Mouse (Mus musculus): ENCODE data around the gene Pde9a. TPM values are rescaled to one million over a fixed set of nuclear protein-coding genes. Genes with fewer than 3 reads are reported as not detected.
"Not testable (repeated sequence)": the region's sequence is repeated elsewhere in the genome, so short reads cannot be mapped to it uniquely, and the experiment has no call there.

Pde9a gene
- total RNA-seq (2021) = 10 to 100 TPM in 1 of 2 experiments, 1 to 10 TPM in 1; 6.3 to 12.6 TPM
- long read RNA-seq, experiment 1, partial matches to known transcripts = 0 of 2 reads
- long read RNA-seq, experiment 1, other reads (novel, unspliced or antisense) = 2 of 2 reads
- long read RNA-seq, experiment 2, transcript Pde9a-201 (19 exons, 2,089 nt) = major isoform, 5 of 15 reads
- long read RNA-seq, experiment 2, partial matches to known transcripts = 2 of 15 reads
- long read RNA-seq, experiment 2, other reads (novel, unspliced or antisense) = 6 of 15 reads

DNA sequence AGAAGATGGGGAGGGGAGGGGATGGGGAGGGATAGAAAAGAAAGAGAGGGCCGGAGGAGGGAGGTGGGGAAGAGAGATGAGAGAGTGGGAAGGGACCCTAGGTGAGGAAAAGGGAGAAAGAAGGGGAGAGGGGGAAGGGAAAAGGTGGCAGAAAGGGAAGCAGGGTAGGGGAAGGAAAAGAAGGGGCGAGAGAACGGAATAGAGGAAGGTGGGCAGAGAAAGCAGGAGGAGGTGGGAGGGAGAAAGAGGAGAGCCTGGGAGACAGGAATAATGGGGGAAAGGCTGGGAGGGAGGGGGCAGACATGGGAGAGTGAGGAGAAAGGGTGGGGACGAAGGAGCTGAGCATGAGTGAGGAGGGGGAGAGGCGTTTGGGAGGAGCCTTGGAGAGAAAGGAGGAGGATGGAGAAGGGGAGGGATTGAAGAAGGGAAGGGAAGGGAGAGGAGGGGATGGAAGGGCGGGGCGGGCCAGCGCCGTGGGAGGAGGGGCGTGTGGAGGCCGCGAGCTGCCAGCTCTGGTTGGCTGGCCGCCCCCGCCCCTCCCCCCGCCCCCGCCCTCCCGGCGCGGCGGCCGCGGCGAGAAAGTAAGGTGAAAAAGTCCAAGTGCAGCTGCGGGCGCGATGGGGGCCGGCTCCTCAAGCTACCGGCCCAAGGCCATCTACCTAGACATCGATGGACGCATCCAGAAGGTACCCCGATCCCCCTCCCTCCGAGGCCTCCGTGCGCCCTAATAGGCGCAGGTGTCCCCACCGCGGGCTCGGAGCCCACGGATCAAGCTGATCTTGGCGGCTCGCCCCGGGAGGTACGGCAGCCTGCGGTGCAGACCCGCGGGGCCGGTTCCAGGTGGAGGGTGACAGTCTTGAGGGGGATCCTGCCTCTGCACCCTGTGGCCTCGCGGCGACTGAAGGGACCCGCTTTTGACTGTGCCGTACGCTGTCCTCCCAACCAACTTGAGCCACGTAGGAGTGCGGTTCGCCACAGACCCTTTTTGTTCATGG is at the start of gene Pde9a:
Pde9a (plus strand) TSS at position 540 of the 995 bp plus-strand sequence.
- peak; percentile 30 to 32 for DNase-seq (ENCODE audit: low spot score in 2 of 2)

DNA sequence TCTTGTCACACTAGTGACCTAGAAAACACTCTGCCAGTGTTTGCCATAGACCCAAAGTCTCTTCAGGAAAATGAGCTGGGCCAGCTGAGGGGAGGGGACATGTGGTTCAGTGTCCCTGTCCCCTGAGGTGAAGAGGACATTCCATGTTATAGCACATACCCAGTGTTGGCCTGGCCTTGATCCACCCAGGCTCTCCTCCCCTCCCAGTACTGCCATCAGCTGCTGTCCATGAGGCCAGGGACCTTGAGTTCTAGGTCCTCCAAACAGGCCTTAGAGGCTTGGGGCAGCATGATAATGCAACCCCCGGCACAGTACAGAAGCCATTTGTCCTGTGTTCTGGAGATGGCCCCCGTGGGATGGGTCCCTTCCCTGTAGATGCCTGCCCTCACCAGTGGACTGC is 46.2 kb upstream of the Pde9a start:
- no peak for DNase-seq (ENCODE audit: low spot score in 2 of 2)

DNA sequence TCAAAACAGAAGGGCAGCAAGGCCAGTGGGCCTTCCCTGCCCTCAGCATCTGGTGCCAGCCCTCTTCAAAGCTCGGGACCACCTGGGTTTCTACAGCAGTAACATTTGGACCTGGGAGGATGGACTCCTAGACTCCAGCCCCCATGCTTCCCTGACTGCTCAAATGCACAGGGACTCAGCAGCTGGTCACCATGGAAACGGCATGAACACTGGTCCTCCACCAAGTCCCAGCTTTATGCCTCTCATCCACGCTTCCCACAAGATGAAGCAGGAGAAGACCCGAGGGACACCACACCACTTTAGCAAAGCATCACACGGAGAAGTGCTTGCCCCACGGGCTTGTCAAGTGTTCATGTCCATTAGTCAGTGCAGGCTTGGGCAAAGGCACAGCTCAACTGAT is 43.8 kb upstream of the Pde9a start:
- no peak for DNase-seq (ENCODE audit: low spot score in 2 of 2)

DNA sequence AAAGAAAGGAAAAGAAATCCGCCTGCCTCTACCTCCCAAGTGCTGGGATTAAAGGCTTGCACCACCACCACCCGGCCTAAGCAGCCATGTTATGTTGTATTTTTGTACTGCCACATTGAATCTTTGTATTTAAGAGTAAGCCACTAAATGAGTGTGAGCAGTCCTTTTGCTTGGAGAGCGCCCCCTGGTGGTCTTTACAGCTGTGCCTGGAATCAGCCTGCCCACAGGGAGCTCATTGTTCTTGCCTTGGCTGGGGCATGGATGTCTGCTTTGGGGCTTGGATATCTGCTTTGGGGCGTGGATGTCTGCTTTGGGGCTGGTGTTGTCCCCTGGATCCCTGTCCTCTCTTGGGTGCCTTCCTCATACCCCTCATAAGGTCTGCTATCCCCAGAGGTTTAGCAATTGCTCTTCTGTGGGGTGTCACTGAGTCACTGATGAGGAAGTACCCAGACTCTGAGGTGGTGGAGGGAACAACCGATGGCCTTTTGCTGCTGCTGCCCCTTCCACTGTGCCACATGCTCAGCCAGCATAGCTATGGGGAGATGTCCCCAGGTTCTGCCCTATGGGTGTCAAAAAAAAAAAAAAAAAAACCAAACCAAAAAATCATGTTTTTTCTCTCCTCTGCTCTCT is 41.7 kb upstream of the Pde9a start:
- peak; percentile 28 to 60 for DNase-seq (ENCODE audit: low spot score in 2 of 2)

DNA sequence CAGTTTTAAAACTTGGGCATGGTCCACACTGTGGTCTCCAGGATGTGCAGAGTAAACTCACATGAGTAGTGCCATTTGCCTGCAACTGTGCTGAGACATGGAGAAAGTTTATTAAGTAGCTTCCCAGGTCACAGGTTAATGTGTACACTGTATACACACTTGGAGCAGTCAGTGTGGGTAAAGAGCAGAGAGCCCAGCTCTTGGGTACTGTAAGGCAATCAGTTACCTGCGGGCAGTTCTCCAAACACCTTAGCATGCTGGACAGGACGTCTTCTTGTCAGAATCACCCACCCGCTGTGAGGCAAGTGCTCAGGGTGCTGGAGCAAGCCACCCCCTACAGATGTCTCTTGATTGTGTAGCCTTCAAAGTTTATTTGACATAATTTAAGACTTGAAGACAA is 41.2 kb upstream of the Pde9a start:
- no peak for DNase-seq (ENCODE audit: low spot score in 2 of 2)

DNA sequence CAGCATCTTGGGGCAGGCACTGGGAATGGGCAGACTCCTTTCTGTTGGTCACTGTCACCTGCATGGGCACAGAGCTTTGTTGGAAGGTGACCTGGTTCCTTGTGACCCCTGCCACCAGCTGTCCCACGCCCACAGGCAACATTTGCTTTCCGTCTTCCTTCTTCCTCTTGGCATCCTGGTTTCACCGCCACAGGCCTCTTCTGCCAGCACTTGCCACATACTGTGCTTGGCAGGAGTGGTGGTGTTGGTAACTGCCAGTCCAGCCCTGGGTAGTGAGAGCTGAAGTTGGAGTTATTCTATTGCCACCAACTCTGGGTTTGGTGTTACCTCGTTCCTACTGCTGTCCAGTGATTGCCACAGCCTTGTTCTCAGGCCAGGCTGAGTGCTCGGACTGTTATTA is 37.9 kb upstream of the Pde9a start:
- DNase-seq (ENCODE audit: low spot score in 2 of 2) = no peak

DNA sequence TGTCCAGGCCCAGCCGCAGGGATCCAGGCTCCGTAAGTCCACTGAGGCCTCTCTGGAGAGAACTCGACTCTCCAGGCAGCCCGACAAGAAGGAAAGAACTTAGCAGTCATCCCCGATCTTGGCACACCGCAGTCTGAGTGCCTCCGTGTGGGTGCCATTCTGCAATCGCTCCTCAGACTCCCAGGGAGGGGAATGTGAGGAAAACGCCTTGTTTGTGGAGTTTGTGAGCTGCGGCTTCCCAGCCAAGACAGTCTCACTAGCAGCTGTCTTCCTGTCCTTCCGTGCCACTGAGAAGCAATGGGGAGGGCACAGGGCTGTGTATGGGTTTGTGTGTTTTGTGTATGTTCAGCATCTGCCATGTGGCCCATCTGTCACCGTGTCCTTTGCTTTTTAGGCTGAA is 36.6 kb upstream of the Pde9a start:
- no peak for DNase-seq (ENCODE audit: low spot score in 2 of 2)

DNA sequence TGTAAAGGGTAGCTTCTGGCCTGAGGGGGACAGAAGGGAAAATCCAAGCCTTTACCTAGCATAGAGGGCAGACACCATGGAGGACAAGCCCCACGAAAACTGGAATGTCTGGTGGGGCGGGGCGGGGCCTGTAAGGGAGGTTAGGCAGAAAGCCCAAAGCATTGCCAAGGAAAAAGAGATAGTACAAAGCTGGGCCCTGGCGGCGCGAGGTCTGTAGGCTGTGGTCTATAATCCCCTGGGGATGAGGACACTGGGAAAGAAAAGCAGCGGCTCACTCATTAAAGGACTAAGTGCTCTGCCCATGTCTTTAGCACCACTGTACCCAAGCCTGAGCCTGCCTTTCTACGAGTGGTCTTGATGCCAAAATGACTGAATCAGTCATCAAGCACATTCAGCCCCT is 34.0 kb upstream of the Pde9a start:
- DNase-seq (ENCODE audit: low spot score in 2 of 2) = no peak

DNA sequence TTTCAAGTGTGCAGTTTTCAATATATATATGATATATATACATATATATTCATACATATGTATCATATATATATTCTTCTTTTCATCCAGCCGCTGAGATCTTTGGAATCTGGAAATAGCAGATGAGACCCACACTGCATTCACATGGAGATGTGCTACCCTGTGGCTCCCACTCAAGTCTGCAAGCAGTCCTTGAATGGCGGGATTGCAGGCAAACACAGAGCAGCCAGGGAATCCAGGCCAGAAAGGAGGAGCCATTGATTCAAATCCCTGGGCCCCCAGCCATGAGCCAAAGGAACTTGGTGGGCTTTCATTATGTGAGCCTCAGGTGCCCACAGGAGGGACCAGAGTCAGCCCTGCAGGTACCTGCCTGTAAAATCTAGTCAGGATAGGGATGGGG is 32.8 kb upstream of the Pde9a start:
- no peak for DNase-seq (ENCODE audit: low spot score in 2 of 2)

DNA sequence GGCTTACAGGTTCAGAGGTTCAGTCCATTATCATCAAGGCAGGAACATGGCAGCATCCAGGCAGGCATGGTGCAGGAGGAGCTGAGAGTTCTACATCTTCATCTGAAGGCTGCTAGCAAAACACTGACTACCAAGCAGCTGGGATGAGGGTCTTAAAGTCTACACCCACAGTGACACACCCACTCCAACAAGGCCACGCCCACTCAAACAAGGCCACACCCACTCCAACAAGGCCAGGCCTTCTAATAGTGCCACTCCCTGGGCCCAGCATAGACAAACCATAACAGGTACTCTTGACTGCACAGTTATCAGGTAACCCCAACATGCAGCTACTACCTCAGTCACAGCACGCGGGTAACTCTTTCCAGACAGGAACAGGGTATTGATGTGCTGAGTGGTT is 31.3 kb upstream of the Pde9a start:
- DNase-seq (ENCODE audit: low spot score in 2 of 2) = not testable (repeated sequence)

DNA sequence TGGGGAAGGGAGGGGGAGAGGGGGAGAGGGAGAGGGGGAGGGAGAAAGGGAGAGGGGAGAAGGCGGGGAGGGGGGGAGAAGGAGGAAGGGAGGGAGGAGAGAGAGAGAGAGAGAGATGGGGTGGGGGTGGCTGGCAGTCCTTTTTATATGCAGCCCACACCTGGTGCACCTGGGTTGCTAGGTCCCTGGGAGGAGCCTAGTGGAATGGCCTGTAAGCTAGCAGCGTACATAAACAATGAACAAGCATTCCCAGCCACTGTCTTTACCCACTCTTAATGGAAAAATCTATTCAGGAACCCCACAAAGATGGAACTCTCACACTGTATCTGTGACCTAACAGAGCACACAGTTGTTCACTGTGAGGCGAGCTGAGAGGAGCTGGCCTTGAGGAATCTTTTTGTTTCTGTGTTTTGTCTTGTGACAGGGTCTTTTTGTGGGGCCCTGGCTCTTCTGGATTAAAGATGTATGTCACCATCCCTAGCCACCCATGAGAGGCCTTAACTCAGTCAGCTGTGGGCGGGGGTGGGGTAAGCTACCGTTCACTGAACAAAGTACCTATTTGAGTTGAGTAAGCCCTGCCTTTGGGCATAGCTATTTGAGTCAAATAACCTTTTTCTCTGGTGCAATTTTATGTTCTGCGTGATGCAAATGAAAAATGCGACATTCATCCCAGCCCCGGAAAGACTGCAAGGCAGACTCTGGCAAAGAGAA is 30.1 kb upstream of the Pde9a start:
- DNase-seq (ENCODE audit: low spot score in 2 of 2) = no peak

DNA sequence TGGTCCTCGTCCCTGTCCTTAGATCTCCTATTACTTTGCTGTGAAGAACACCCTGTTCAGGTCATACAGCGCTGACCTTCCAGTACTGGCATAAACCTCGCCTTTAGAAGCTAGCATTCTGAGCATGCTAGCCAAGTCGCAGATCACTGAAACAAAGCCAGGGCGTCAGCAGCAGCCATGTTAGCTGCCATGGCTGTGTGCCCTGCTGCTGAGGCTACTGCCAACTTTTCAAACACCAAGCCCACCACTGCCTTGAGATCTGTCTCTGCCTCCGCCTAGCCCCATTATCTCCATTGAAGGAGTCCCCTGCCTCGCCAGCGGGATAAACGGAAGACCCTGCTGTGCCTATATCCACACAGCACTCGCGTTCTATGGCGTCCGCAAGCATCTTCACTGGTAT is 25.4 kb upstream of the Pde9a start:
- no peak for DNase-seq (ENCODE audit: low spot score in 2 of 2)

DNA sequence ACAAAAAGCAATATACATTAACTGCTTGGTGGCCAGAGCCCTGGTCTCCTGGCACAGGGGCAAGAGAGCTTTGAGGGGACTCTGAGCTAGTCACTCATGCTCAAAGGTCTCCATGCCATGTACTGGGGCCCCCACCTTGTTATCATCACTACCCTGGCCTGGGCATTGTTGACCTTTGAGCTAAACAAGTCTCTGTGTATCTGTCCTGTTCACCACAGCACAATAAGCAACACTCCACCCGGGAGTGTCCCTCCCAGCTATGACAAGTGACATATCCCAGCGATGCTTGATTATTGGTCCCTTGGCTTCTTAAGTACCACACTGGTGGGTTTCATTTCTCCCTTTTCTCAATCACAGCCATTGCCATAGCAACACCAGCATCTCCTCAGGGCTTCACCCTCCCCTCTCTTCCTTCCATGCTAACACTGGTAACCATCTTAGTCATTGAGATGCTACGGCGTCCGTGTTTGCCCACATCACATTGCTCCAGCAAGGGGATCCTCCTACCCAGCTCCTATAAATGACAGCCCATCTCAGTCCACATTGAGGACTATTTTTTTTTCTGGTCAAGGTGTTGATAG is 20.3 kb upstream of the Pde9a start:
- DNase-seq (ENCODE audit: low spot score in 2 of 2) = no peak

DNA sequence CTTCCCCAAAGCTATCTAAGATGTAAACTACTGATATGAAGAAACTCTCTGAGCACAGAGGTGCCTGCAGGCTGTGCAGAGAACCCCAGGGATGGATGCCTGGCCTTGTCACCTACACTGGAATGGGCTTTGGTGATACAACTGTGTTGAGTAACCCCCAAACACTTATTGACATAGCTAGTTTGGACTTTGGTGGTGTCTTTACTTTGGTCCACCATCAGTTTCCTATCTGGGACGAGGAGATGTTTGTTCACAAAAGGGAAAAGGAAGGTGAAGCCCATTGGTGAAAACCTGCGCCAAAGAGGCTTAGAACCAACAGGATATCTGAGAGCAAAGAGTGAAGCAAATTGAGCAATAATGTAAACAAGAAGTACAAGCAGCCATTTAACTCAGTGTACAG is 15.8 kb upstream of the Pde9a start:
- no peak for DNase-seq (ENCODE audit: low spot score in 2 of 2)

DNA sequence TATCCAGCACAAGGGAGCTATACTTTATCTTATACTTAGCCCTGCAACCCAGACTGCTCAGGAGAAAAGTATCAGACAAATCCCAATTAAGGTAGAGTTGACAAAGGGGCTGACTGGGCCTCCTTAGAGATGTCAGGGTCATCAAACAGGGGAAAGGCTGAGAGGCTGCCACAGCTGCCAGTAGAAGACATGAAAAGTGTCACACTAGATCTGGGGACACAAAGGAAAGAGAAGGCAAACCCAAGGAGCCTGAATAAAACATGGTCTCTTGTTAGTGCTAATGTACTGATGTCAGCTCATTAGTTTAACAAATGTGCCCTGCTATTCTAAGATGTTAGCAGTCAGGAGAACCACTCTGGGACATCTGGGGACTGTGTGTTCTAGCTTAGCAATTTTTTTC is 15.1 kb upstream of the Pde9a start:
- DNase-seq (ENCODE audit: low spot score in 2 of 2) = no peak

DNA sequence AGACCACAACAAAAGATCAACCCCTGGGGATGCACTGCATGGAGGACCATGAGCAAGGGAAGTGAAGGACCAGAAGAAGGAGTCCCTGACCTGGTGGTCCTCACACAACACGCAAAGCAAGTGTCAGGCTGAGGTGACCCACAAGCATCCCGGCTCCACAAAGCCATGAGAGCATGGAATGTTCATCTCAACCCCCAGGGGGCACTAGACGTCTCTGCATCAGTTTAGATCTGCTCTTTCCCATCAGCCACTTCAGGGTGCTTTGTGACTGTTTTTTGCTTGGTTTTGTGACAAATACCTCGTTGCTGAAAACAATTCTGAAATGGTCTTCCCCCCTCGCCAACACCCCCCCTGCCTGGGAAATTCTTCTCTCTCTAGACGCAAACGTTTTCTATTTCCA is 8.0 kb upstream of the Pde9a start:
- peak in 1 of 2 experiments; percentile 29 for DNase-seq (ENCODE audit: low spot score in 2 of 2)

DNA sequence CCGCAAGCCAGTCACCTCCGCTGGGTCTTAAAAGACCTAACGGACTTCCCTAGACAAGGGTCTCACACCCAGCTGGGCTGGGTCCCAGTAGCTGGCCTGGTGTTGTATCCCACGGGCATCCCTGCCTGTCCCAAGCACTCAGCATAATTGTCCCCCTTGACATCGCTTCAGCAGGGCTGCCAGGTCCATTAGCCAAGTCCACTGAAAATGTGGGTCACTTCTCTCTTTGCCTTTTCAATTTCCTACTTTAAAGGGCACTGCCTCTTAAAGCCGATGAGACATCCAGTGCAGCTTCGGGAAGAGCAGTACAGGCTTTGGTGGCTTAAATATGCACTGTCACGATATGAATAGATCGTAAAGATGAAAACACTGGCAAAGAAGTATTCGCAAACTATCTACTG is 7.6 kb upstream of the Pde9a start:
- no peak for DNase-seq (ENCODE audit: low spot score in 2 of 2)

DNA sequence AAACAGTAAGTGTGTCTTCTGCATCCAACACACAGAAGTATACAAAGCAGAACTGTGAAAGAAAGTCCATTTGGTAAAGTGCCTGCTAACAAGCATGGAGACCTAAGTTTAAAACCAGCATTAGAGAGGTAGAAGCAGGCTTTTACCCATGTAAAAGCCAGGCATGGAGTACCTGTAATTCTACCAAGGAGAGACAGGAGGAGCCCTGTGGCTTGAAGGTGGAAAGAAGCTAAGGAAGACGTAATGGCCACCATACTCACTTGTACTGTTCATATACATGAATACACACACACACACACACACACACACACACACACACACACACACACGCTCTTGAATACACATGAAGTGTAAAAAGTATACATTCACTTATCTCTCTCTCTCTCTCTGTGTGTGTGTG is 6.9 kb upstream of the Pde9a start:
- no peak for DNase-seq (ENCODE audit: low spot score in 2 of 2)

DNA sequence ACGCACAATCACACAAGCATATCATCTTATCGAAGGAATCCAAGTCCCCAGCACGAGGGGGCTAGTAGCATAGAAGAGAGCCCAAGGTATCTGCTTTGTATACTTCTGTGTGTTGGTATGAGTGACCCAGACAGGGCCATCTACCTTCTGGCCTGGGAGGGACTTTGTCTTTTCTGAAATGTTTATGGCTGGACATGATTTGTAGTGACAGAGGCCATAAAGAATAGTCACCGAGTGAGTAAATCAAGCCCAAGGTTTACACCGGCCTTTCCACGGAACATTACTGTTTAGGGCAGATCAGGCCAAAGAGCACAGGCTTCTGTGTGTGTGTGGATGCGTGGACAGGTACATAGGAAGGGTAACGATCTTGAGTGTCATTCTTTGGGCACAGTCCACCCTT is 6.1 kb upstream of the Pde9a start:
- no peak for DNase-seq (ENCODE audit: low spot score in 2 of 2)

DNA sequence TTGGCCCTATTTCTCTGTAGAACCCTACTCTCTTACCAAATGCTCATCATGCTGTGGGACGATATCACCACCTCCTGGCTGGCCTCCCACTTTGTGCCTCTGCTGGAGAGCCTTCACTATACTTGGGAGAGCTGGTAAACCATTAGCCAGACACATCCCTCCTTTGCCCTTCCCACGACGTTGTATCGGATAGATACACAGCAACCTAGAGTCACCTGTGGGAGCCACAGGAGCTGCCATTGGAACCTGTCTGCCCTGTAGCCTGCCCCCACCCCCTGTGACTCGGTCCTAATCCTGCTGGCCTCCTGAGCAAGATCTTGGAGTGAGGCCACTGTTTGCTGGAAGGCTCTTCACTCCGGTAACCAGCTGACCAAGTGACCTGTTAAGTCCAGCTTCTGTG is 2.7 kb upstream of the Pde9a start:
- DNase-seq (ENCODE audit: low spot score in 2 of 2) = no peak

All from adrenal gland, postnatal 4 days (tissue).